Mouse (Mus musculus) liver, adult 2 months (tissue): ENCODE results near the gene Inhbb.

ENCODE experiments used
- CTCF ChIP-seq: fragments of 200-500 bp; IDR thresholded peaks from 2 replicates; pipeline ENCODE4 v1.5.1; 2011; ENCODE audit warnings: low read depth, low read length, control low read depth
- POLR2A ChIP-seq: fragments of 200-500 bp; IDR thresholded peaks from 2 replicates; pipeline ENCODE4 v1.6.1; 2011; ENCODE audit warnings: low read length, control low read depth; ENCODE audit not compliant: insufficient read depth; ENCODE audit errors: extremely low read depth

DNA sequence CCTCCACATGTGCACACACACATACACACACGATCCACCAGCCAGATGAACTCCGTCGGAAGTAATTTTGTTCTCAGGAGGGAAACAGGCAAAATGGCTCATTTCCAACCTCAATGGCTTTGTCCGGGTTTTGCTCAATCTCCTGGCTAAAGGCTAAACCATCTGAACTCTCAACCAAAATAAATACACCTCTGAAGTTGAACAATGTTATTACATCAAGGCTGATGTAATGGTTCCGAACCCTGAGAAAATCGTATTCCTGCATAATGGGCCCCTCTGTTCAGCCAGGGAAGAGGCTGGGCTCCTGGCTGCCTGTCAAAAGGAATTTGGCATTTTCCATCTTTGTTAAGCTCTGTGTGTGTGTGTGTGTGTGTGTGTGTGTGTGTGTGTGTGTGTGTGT is 15.4 kb upstream of the Inhbb start:
- TF ChIP-seq CTCF = no peak
- no peak for TF ChIP-seq POLR2A
